Mouse (Mus musculus) layer of hippocampus, postnatal 36 days (tissue): ENCODE data around the gene Ppfibp2. TPM values are rescaled to one million over a fixed set of nuclear protein-coding genes. Genes with fewer than 3 reads are reported as not detected.

Experiments
- DNase-seq, 2 experiments: peaks; one replicate each; pipeline ENCODE4 v3.0.0; 2022
- total RNA-seq, 2 experiments: library from RNA; stranded (reverse); gene quantifications; 2 replicates each; pipeline ENCODE4 v1.2.3; 2021

Gene Ppfibp2
- total RNA-seq, 2 experiments from 2014 or later = 6.7 to 6.8 TPM

GRCm38 (mm10) chr7:107757308-107758151 is 162.5 kb downstream of the Ppfibp2 start, which contains the start of gene Cyb5r2:
Gene Cyb5r2, minus strand, starts transcription at chr7:107758032.
- no peak for DNase-seq

DNA sequence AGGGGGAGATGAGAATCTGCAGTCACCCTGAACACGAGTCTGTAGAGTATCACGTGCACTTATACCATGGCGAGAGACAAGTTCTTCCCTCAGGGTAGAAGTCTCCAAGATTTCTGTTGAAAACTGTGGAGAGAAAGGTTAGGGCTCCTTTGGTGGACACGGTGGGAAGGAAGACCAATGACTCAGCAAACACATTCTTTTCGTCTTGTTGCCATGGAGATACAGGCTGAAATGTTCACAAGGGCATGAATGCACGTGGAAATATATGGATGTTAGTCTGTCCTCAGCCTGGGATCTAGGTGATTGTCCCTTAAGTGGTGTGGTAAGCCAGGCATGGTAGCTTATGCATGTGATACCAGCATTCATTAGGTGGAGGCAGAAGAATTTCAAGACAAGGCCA is 175.8 kb downstream of the Ppfibp2 start:
- no peak for DNase-seq

DNA sequence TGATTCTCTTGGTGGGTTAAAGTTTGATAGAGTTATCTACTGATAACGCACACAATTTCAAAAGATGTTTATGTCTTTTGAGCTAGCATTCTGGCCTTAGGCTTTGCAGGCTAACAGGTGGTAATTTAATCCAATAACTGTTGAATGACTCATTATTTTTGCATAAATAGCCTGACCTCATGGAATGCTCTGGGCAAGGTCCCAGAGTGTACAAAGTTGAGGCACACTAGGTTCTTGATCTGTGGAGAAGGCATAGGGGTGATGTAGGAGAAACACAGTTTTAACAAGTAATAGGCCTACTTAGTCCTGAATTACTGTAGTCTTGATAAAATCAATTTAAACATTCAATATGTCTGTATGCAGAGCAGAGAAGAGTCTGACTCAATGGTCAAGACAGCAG is 183.2 kb downstream of the Ppfibp2 start:
- DNase-seq = no peak

GRCm38 (mm10) chr7:107779611-107780010 is 184.6 kb downstream of the Ppfibp2 start:
- DNase-seq = no peak

DNA sequence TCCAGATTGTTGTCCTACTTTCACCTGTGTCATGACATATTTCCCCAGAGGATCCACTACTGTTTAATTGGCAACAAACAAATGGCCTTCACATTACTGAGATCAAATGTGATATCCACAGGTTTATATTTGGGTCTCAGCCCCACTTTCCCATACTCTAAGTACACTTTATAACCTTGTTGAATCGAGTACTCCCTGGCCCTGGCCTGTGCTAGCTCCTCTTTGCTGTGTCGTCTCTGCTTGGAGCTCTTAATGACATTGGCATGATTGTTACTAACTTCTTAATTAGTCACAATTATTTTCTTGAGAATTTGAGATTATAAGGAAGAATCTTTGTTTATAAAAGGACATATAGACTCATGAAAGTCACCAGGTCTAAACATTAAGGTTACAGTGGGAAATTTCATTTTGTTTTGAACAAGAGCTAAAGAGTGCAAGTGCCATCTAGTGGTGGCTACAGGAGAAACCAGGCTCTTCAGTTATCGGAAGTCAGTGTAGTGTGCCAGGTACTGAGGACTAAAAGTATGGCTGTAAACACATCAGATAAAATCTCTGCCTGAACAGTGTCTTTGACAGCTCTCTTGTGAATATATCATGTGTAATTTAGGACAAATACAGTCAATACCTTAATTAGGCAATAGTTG is 193.1 kb downstream of the Ppfibp2 start:
- no peak for DNase-seq

DNA sequence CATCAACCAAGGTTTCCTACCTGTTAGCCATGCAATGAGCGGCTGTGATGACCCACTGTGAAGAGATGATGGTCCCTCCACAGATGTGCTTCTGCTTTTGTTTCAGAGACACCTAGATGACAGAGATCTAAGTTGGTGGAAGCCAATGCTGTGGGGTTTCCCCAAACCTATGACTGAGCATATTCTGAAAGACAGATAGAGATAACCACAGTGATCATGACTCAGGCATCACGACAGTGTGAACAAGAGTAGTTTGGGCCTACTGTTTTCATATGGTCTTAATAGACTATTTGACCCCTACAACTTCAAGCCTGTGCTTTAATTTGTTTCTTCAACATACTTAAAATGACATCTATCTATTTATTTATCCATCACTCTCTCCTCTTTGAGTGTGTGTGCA is 201.5 kb downstream of the Ppfibp2 start:
- DNase-seq = no peak

Other genes starting within 250 kb of the Ppfibp2 start
- 1 to 10 TPM; 5.5 to 5.6 TPM for gene Syt9, start 224.5 kb upstream of the Ppfibp2 start, total RNA-seq
- gene Olfml1, start 27.8 kb upstream of the Ppfibp2 start, total RNA-seq = 10 to 100 TPM; 12.5 to 13.2 TPM
- not detected for gene 5330417H12Rik, start 30.0 kb downstream of the Ppfibp2 start, total RNA-seq
- not detected for gene Cyb5r2, start 162.8 kb downstream of the Ppfibp2 start, total RNA-seq
- not detected for gene Ovch2, start 206.0 kb downstream of the Ppfibp2 start, total RNA-seq
- not detected for gene Olfr467, start 217.1 kb downstream of the Ppfibp2 start, total RNA-seq
- not detected for gene Olfr469, start 230.3 kb downstream of the Ppfibp2 start, total RNA-seq